Mouse (Mus musculus) hindbrain, embryonic 16.5 days (tissue): ENCODE data around the gene Lhx4. TPM values are rescaled to one million over a fixed set of nuclear protein-coding genes. Genes with fewer than 3 reads are reported as not detected.

Experiments used
- ATAC-seq: fragments of 200-750 bp; cut with Nextera tagmentation; 2 replicates; pipeline ENCODE4 v1.8.0; 2017; ENCODE audit warnings: moderate TSS enrichment, moderate library complexity
- H3K27ac ChIP-seq: fragments of 300-500 bp; sonication (generic); 2 replicates; pipeline ENCODE4 v1.5.1; 2014; ENCODE audit warnings: low read depth, mild to moderate bottlenecking, control low read depth, low read length, moderate library complexity
- H3K27me3 ChIP-seq: fragments of 300-500 bp; sonication (generic); replicated peaks from 2 replicates; pipeline ENCODE4 v1.6.1; 2014; ENCODE audit warnings: low read length; ENCODE audit not compliant: control insufficient read depth, insufficient read depth
- H3K36me3 ChIP-seq: fragments of 300-500 bp; sonication (generic); 2 replicates; pipeline ENCODE4 v1.6.1; 2014; ENCODE audit warnings: mild to moderate bottlenecking, low read length, moderate library complexity, mixed read lengths; ENCODE audit not compliant: control insufficient read depth, insufficient read depth
- H3K4me1 ChIP-seq: fragments of 300-500 bp; sonication (generic); 2 replicates; pipeline ENCODE4 v1.6.1; 2014; ENCODE audit warnings: low read depth, low read length; ENCODE audit not compliant: control insufficient read depth, insufficient read depth
- H3K4me2 ChIP-seq: fragments of 300-500 bp; sonication (generic); 2 replicates; pipeline ENCODE4 v1.6.1; 2014; ENCODE audit warnings: mild to moderate bottlenecking, low read length, control low read depth, moderate library complexity
- H3K4me3 ChIP-seq: fragments of 300-500 bp; sonication (generic); 2 replicates; pipeline ENCODE4 v1.5.1; 2014; ENCODE audit warnings: mild to moderate bottlenecking, low read length, control low read depth, moderate library complexity
- H3K9ac ChIP-seq: fragments of 300-500 bp; sonication (generic); 2 replicates; pipeline ENCODE4 v1.6.1; 2014; ENCODE audit warnings: low read depth, mild to moderate bottlenecking, control low read depth, low read length, moderate library complexity
- H3K9me3 ChIP-seq: fragments of 300-500 bp; sonication (generic); 2 replicates; pipeline ENCODE4 v1.6.1; 2014; ENCODE audit warnings: mild to moderate bottlenecking, low read length, moderate library complexity; ENCODE audit not compliant: control insufficient read depth
- WGBS: fragments of 180-500 bp; shearing (Covaris S2); extraction: QIAGEN DNeasy Blood & Tissue Kit; methylation state at CpG from one replicate; pipeline ENCODE4 v1.1.7; 2014; 5-methylcytosine and 5-hydroxymethylcytosine counted together
- polyA plus RNA-seq: library from polyadenylated mRNA; unstranded; fragments of >200 nt; fragmentation: Nextera tagmentation; extraction: Ambion mirVana; gene quantifications from 2 replicates; pipeline ENCODE4 v1.2.1, GENCODE M21; 2015

Gene Lhx4
- polyA plus RNA-seq, 1 experiment from 2014 or later = 1.7 TPM

DNA sequence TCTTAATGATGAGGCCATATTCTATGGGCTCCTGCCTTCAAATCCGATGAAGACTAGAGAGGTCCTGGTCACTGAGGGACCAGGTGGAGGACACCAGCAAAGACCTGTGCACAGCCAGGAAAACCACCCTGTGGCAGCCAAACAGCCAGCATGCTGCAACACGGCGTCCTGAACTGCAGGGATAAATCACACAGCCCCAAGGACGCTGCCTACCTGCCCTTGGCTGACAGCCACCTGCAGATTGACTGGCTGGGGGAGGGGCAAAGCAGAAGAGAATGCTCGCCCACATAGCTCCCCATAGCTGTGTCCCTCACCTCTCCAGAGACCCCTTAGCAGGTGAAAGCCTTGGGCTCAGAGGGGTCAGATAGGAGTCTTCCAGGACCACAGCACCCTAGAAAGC, 31.5 kb downstream of the Lhx4 start:
- 61% methylated on average over 5 of the region's 5 CpGs for WGBS
- H3K27me3 ChIP-seq = peaks cover 17% of the 10 kb centered on the region
- H3K9ac ChIP-seq = no peak overlapping the region

GRCm38 (mm10) chr1:155718851-155719250, 32.6 kb downstream of the Lhx4 start:
- H3K27me3 ChIP-seq = peaks cover 13% of the 10 kb centered on the region
- WGBS = 55% methylated on average over 3 of the region's 3 CpGs
- no peak overlapping the region for H3K9ac ChIP-seq
- no peaks in the 10 kb centered on the region for H3K9me3 ChIP-seq
- no peaks in the 10 kb centered on the region; the same call in 1 of the 2 replicates for H3K4me1 ChIP-seq
- no peak overlapping the region for H3K27ac ChIP-seq
- no peaks in the 10 kb centered on the region for H3K36me3 ChIP-seq
- H3K4me2 ChIP-seq = no peak overlapping the region
- H3K4me3 ChIP-seq = no peak overlapping the region
- ATAC-seq = no peak

More for the DNA sequence above, 31.5 kb downstream of the Lhx4 start:
- Histone ChIP-seq H3K4me1 (no peaks in the 10 kb centered on the region; the same call in 1 of the 2 replicates), H3K4me3 (no peak overlapping the region), H3K4me2 (no peak overlapping the region), H3K36me3 (no peaks in the 10 kb centered on the region), H3K9me3 (no peaks in the 10 kb centered on the region), H3K27ac (no peak overlapping the region)
- ATAC-seq = no peak

GRCm38 (mm10) chr1:155717301-155717700, 34.2 kb downstream of the Lhx4 start:
- Histone ChIP-seq H3K36me3 (no peaks in the 10 kb centered on the region), H3K9me3 (no peaks in the 10 kb centered on the region), H3K27me3 (peaks cover 6% of the 10 kb centered on the region; the same call in 1 of the 2 replicates), H3K4me2 (no peak overlapping the region), H3K27ac (no peak overlapping the region), H3K4me1 (no peaks in the 10 kb centered on the region; the same call in 1 of the 2 replicates), H3K4me3 (no peak overlapping the region), H3K9ac (no peak overlapping the region)
- WGBS = 94% methylated on average over 12 of the region's 12 CpGs
- ATAC-seq = no peak

- Histone ChIP-seq H3K4me2 (no peak overlapping the region), H3K9ac (no peak overlapping the region), H3K9me3 (no peaks in the 10 kb centered on the region), H3K27ac (no peak overlapping the region), H3K36me3 (no peaks in the 10 kb centered on the region), H3K4me1 (no peaks in the 10 kb centered on the region), H3K27me3 (peaks cover 6% of the 10 kb centered on the region; the same call in 1 of the 2 replicates), H3K4me3 (no peak overlapping the region)
- no peak for ATAC-seq
These were observed 36.1 kb downstream of the Lhx4 start for GRCm38 (mm10) chr1:155715366-155715765.

DNA sequence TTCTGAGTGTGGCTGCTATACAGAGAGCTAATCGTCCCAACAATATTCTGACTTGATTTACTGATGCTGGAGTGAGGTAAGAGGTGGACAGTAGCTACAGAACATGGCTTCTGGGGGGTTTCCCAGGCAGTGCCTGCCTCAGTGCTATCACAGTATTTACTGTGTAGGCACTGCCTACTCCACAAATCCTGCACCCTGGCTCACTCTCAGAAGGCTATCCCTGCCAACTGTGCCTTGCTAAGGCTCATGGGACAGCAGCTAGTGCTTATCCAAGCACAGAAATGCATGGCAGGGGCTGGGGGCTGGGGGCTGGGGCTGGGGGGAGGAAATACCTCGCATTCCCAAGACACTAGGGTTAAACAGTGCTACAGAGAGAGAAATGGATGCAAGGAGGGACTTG, 38.2 kb downstream of the Lhx4 start:
- Histone ChIP-seq H3K4me2 (no peak overlapping the region), H3K27me3 (peaks cover 4% of the 10 kb centered on the region; the same call in 1 of the 2 replicates), H3K27ac (no peak overlapping the region), H3K36me3 (no peaks in the 10 kb centered on the region), H3K4me3 (no peak overlapping the region), H3K9me3 (no peaks in the 10 kb centered on the region), H3K9ac (no peak overlapping the region), H3K4me1 (no peaks in the 10 kb centered on the region)
- WGBS = 66% methylated on average over 2 of the region's 2 CpGs
- no peak for ATAC-seq

GRCm38 (mm10) chr1:155704182-155704581, 47.3 kb downstream of the Lhx4 start:
- no peak overlapping the region for H3K4me3 ChIP-seq
- no peaks in the 10 kb centered on the region for H3K4me1 ChIP-seq
- H3K4me2 ChIP-seq = no peak overlapping the region
- ATAC-seq = 0 out of 2 replicates have a peak, but pooled peaks have one; percentile 41
- no peak overlapping the region for H3K9ac ChIP-seq
- 52% methylated on average over 5 of the region's 5 CpGs for WGBS
- no peak overlapping the region for H3K27ac ChIP-seq
- no peaks in the 10 kb centered on the region for H3K27me3 ChIP-seq
- no peaks in the 10 kb centered on the region for H3K9me3 ChIP-seq
- no peaks in the 10 kb centered on the region for H3K36me3 ChIP-seq

DNA sequence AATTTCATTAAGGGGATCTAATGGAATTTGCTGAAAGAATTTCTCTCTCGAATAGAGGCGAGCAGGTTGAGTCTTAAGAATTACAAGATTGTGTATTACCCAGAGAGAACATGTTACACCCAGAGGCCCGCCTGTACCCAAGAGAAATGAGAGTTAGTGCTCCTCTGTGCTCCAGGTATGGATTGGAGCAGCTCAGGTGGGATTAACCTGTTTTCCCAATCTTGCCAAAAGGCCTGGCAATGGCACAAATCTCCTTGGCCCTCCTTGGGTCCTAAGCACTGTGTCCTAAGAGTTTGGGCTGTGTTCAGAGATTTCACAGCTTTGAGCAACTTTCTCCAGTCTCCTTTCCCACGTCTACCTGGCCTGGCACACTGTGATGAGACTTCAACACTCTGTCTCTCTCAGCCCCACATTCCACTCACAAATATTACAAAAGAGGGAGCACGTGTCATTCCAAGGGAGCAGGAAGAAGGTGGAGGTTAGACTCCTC, 48.2 kb downstream of the Lhx4 start:
- H3K4me3 ChIP-seq = no peak overlapping the region
- H3K27me3 ChIP-seq = no peaks in the 10 kb centered on the region
- H3K9ac ChIP-seq = no peak overlapping the region
- no peak overlapping the region for H3K27ac ChIP-seq
- H3K36me3 ChIP-seq = no peaks in the 10 kb centered on the region
- no peaks in the 10 kb centered on the region for H3K9me3 ChIP-seq
- ATAC-seq = no peak
- WGBS = 92% methylated on average over 5 of the region's 5 CpGs
- H3K4me1 ChIP-seq = peaks cover 3% of the 10 kb centered on the region
- H3K4me2 ChIP-seq = no peak overlapping the region

GRCm38 (mm10) chr1:155700886-155701285, 50.6 kb downstream of the Lhx4 start:
- Histone ChIP-seq H3K9me3 (no peaks in the 10 kb centered on the region), H3K9ac (no peak overlapping the region), H3K4me2 (no peak overlapping the region), H3K27ac (no peak overlapping the region), H3K27me3 (no peaks in the 10 kb centered on the region), H3K4me1 (peaks cover 5% of the 10 kb centered on the region), H3K4me3 (no peak overlapping the region), H3K36me3 (no peaks in the 10 kb centered on the region)
- ATAC-seq = no peak

GRCm38 (mm10) chr1:155698373-155699159, 52.9 kb downstream of the Lhx4 start:
- peaks cover 5% of the 10 kb centered on the region for H3K4me1 ChIP-seq
- H3K36me3 ChIP-seq = no peaks in the 10 kb centered on the region
- H3K4me2 ChIP-seq = 0 out of 2 replicates have a peak overlapping the region, but pooled peaks have one; percentile 13
- H3K27ac ChIP-seq = no peak overlapping the region
- no peak overlapping the region for H3K9ac ChIP-seq
- no peak overlapping the region for H3K4me3 ChIP-seq
- H3K27me3 ChIP-seq = no peaks in the 10 kb centered on the region
- 38% methylated on average over 17 of the region's 17 CpGs for WGBS
- peak; percentile 61 for ATAC-seq
- H3K9me3 ChIP-seq = no peaks in the 10 kb centered on the region
